Mouse (Mus musculus) erythroblast, embryonic 14.5 days (primary cell): ENCODE measurements around the gene Anxa7.

Source experiments
- GATA1 ChIP-seq: IDR thresholded peaks from 2 replicates; pipeline ENCODE4 v1.6.1; 2012; ENCODE audit warnings: low read length, inconsistent platforms, mixed read lengths
- TAL1 ChIP-seq: IDR thresholded peaks from 3 replicates; pipeline ENCODE4 v1.6.1; 2012; ENCODE audit warnings: low read length, inconsistent platforms, mixed read lengths

DNA sequence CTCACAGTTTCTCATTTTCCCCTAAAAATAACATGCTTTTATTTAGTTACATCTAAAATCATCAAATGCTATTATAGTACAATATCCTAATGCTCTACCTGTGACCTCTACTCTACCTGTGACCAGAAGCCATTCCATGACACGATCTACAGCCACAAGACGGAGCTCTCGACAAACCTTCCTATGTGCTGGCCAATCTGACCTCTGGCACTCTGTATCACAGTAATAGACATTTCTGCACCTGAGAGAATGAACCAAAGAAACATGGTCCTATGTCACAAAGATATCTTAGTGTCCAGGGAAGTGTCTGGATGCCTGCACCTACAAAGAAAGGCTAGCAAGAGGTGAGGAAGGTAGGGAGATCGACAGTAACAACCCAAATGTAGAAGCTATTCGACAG lies 6.1 kb upstream of the Anxa7 start:
- TF ChIP-seq GATA1 (no peak), TAL1 (no peak)
